Mouse (Mus musculus) liver, postnatal 0 days (tissue): ENCODE data around the gene Zfp217.

Experiments
- CTCF ChIP-seq: sonication (generic); IDR thresholded peaks from 2 replicates; pipeline ENCODE4 v1.5.1; 2016; ENCODE audit warnings: antibody characterized with exemption, low read depth
- EP300 ChIP-seq: IDR thresholded peaks from 2 replicates; pipeline ENCODE4 v1.6.1; 2016; ENCODE audit warnings: antibody characterized with exemption, low read depth, mild to moderate bottlenecking

GRCm38 (mm10) chr2:170103852-170104251 lies 44.1 kb downstream of the Zfp217 start:
- peak; percentile 87 for TF ChIP-seq CTCF
- no peak for TF ChIP-seq EP300
